9 mouse cellular contexts compared by ENCODE assay signal in the genomic region with DNA sequence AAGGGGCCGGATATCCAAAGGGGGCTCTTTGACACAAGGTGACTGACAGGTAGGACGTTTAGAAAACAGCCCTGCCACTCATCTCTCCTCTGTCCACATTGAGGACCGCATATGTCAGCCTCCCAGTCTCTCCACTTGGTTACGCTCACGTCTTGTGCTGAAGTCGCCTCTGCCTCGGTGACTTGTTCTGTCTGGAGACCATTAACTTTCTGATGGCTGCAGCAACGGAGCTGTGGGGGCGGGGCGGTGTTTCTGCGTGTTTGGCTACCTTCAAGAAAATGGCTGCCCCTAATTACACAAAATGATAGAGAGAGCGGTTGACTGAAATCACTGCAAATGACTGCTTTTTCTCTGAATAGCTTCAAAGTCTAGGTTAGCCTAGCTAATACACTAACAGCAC. TPM values are rescaled to one million over a fixed set of nuclear protein-coding genes. Genes with fewer than 3 reads are reported as not detected.
A peak's percentile ranks its signal among the peaks of the same experiment; 100 is the strongest.
DNase-seq lines count a peak whose midpoint lies in the region; ATAC-seq lines count a peak whose summit lies in the region.
"Had no signal": no experiment of that assay in that cellular context is flagged by ENCODE, and none has a peak within 500 bp of the region (broad histone marks: within the 10 kb centered on the region; RNA-seq: fewer than 3 reads in every experiment).

No protein-coding gene starts in this region.

- no peak overlapping the region for H3K9ac ChIP-seq in lung, embryonic 16.5 days (ENCODE audit: low read length)
- H3K9ac ChIP-seq in liver, embryonic 16.5 days (ENCODE audit: low read depth, low read length): no peak overlapping the region

- peak overlapping the region; percentile 17; the same call in 1 of the 2 replicates for H3K4me3 ChIP-seq in lung, embryonic 16.5 days (ENCODE audit: low read length)
- H3K4me3 ChIP-seq in liver, embryonic 16.5 days (ENCODE audit: low read depth, low read length): 0 out of 2 replicates have a peak overlapping the region, but pooled peaks have one; percentile 3

- no peak for ATAC-seq in lung, embryonic 16.5 days (ENCODE audit: low read depth)
- ATAC-seq in liver, embryonic 16.5 days (ENCODE audit: low read depth): no peak

- DNase-seq in cerebellum, postnatal 14 days: peak; percentile 49 to 65
- no peak for DNase-seq in cerebellum, adult 11-12 months
- DNase-seq in lung, postnatal 4 days: no peak
- peak; percentile 32 for DNase-seq in forelimb bud, embryonic 11.5 days (ENCODE audit: low read depth, low spot score)
- peak; percentile 5 for DNase-seq in yolk sac, embryonic 10.5 days (ENCODE audit: low spot score)
- no peak for DNase-seq in B cell, adult 2 months

- H3K4me2 ChIP-seq in lung, embryonic 16.5 days (ENCODE audit: low read depth, low read length): peak overlapping the region; percentile 40
- no peak overlapping the region for H3K4me2 ChIP-seq in liver, embryonic 16.5 days (ENCODE audit: low read depth, low read length)

- H3K27me3 ChIP-seq in lung, embryonic 16.5 days (ENCODE audit: control insufficient read depth, insufficient read depth, low read depth, low read length): peaks cover 14% of the 10 kb centered on the region
- peaks cover 10% of the 10 kb centered on the region for H3K27me3 ChIP-seq in liver, embryonic 16.5 days (ENCODE audit: control insufficient read depth, insufficient read depth, low read depth, low read length)

- 0 out of 2 replicates have a peak, but pooled peaks cover 2% of the 10 kb centered on the region for H3K9me3 ChIP-seq in lung, embryonic 16.5 days (ENCODE audit: control insufficient read depth, low read length)
- peaks cover 4% of the 10 kb centered on the region for H3K9me3 ChIP-seq in liver, embryonic 16.5 days (replicated peaks; ENCODE audit: control insufficient read depth, low read length)

- WGBS in lung, embryonic 16.5 days: 9% methylated on average over 12 of the region's 12 CpGs
- 19% methylated on average over 12 of the region's 12 CpGs for WGBS in liver, embryonic 16.5 days (ENCODE audit: insufficient replicate concordance)

- H3K4me1 ChIP-seq in lung, embryonic 16.5 days (replicated peaks; ENCODE audit: control insufficient read depth, insufficient read depth, low read length): 0 out of 2 replicates have a peak, but pooled peaks cover 3% of the 10 kb centered on the region
- no peaks in the 10 kb centered on the region for H3K4me1 ChIP-seq in liver, embryonic 16.5 days (ENCODE audit: control insufficient read depth, low read depth, low read length)

- H3K36me3 ChIP-seq in lung, embryonic 16.5 days (ENCODE audit: control insufficient read depth, insufficient read depth, low read length): no peaks in the 10 kb centered on the region
- no peaks in the 10 kb centered on the region for H3K36me3 ChIP-seq in liver, embryonic 16.5 days (ENCODE audit: control insufficient read depth, insufficient read depth)
- H3K36me3 ChIP-seq: G1E had no signal

- H3K27ac ChIP-seq in lung, embryonic 16.5 days (ENCODE audit: low read length): no peak overlapping the region
- no peak overlapping the region for H3K27ac ChIP-seq in liver, embryonic 16.5 days (ENCODE audit: low read length)

RNA-seq across cellular contexts. Expression of a gene that starts 43.4 kb away (rescaled TPM):
- polyA plus RNA-seq in lung, embryonic 16.5 days (2015; fragmentation: Nextera tagmentation; extraction: Ambion mirVana): 30.1 and 34.5 TPM in 2 replicates
- polyA plus RNA-seq in liver, embryonic 16.5 days (2015; fragmentation: Nextera tagmentation; extraction: Ambion mirVana): 17.3 and 19.0 TPM in 2 replicates

RNA-seq across cellular contexts. Expression of a gene that starts 43.6 kb away (rescaled TPM):
- 130 and 137 TPM in 2 replicates for polyA plus RNA-seq in lung, embryonic 16.5 days (2015; fragmentation: Nextera tagmentation; extraction: Ambion mirVana)
- polyA plus RNA-seq in liver, embryonic 16.5 days (2015; fragmentation: Nextera tagmentation; extraction: Ambion mirVana): 49.8 and 52.7 TPM in 2 replicates

RNA-seq across cellular contexts. Expression of a gene that starts 58.3 kb away (rescaled TPM):
- polyA plus RNA-seq in lung, embryonic 16.5 days (2015; fragmentation: Nextera tagmentation; extraction: Ambion mirVana): 103 and 106 TPM in 2 replicates
- polyA plus RNA-seq in liver, embryonic 16.5 days (2015; fragmentation: Nextera tagmentation; extraction: Ambion mirVana): 76.8 and 85.6 TPM in 2 replicates

Comparison
In these comparisons a context has a peak if more than half of its experiments do, and no peak if none do; other contexts are left out.
1. DNase-seq: peak in cerebellum, postnatal 14 days (2 of 2), forelimb bud, embryonic 11.5 days (single experiment) and yolk sac, embryonic 10.5 days (single experiment); none in cerebellum, adult 11-12 months (single experiment), lung, postnatal 4 days (0 of 2) and B cell, adult 2 months (0 of 2).